Mouse (Mus musculus) natural killer cell, adult 2 months (primary cell): ENCODE data around the gene Zfp661.

Experiments used
- DNase-seq, 2 experiments: peaks; one replicate each; pipeline ENCODE4 v3.0.0; 2022; ENCODE audit warnings: low spot score in 2 of 2

Gene Zfp661

DNA sequence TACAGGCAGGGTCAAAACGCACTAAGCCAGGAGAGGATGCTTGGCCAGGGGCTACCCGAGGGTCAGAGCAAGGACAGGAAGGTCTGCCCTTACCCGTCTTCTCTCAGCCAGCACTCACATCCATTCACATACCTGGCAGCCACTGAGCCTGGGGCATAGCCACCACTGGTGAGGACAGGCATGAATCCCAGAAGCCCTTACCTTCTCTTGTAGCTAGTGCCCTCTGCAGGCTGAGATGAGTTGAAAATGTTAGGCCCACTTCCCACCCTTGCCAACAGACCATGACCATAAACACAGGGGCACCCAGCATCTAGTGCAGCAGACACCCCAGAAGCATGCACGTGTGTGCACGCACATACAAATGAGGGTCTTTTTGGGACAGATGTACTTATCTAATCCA is 35.8 kb downstream of the Zfp661 start:
- DNase-seq: no peak

DNA sequence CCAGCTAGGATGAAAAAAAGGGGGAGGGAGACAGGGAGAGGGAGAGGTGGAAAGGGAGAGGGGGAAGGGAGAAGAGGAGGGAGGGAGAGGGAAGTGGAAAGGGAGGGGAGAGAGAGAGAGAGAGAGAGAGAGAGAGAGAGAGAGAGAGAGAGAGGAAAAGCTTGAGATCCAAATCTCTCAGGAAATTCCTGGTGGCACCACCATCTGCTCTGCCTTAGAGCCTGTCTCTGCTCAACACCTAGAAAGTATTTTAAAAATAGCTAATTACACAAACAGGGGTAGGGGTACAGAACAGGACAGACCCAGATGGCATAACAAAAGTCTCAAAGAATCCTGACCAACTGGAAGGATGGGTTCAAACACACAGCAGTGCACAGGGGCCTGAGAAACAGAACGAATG is 36.4 kb downstream of the Zfp661 start:
- DNase-seq: no peak

DNA sequence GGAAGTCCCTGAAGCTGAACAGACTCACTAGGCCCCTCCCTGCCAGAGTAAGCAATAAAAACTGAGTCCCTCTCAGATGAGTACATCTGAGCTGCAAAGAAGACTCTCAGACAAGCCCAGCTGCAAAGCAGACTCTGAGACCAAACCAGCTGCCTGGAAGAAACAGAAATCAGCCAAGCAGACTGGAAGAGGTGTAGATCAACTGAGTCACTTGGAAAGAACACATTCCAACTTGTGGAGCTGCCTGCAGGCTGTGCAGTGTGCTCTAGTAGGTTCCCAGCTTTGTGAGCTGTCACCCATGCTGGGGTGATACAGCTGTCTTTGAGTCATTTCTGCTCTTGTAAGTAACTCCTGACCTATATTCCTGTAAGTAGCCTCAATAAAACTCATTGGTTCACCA is 37.2 kb downstream of the Zfp661 start:
- no peak for DNase-seq

DNA sequence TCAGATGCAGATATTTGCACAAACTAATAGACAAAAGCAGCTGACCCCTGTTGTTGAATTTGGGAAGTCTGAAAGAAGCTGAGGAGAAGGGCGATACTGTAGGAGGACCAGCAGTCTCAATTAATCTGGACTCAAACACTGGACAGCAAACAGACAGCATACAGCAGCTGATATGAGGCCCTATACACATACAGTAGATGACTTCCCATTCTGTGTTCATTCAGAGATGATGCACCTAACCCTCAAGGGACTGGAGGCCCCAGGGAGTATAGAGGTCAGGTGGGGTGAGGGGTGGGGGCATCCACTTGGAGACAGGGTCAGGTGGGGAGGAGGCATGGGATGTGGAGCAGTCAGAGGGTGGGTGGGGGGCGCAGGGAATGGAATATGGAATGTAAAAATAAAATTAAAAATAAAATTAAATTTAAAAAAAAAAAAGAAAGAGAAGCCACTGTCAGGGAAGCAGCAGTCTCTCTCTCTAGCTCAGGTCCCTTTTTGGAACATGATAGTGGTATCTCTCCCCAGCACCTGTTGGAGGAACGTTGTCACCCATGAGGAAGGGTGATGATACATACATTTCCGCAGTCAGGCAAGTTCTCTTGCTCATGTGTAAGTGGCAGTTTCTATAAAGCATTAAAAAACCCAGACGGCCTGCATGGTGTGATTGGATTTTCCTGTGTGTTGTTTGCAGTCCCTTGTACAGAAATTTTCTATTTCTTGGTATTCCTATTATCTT is 38.4 kb downstream of the Zfp661 start:
- DNase-seq: no peak

DNA sequence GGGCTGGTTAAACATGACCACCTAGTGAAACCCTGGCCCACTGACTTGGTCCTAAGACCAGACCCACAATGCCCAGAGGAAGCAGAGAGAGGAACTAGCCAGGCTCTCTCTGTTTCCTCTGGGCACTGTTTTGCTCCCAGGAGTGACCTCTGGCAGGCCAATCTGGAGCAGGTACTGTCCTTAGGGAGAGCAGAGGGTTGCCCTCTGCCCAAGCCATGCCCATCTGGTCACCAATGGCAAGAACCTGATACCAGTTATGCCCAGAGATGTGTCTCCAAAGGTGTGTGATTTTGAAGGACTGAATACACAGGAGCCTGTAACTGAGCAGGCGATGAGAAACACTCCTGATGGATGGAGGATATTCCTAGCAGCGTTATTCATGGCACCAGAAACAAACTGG is 45.2 kb downstream of the Zfp661 start:
- DNase-seq: no peak

DNA sequence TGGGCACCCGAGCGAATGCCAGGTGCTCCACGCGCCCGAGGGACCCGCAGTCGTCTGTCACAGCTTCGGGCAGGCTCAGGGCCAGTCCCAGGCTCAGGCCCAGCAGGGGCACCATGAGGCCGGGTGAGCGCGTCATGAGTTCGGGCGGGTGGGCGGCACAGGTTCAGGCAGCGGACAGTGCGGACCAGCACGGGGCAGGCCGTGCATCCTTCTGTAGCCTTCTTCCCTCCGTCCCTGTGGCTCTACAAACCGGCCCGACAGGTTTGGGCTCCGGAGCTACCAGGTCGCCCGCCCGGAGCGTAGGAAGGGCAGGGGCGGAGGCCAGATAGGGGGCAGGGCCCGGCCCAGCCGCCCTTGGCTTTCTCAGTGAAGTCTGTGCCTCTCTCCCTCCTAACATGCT is 45.7 kb downstream of the Zfp661 start, which contains the start of gene Prom2:
Prom2 (minus strand) TSS at position 283 of the 400 bp plus-strand sequence.
- DNase-seq: no peak

DNA sequence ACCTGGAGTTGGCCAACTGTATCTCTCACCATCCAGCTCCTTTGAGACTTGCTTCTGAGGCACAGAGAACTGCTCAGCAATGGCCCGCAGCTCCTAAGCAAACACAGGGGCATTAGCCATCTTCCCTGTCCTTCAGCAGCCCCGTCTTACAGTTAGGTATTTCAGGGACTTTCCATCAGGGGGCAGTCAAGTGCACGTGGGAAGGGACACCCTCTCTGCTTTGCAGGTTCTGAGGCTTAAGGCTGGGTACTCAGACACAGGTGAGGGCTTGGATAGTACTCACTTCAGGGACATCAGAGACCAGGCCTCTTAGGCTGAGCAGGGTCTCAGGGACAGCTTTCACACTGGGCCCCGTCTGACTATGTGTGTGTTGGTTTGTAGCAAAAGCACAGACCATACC is 47.4 kb downstream of the Zfp661 start:
- no peak for DNase-seq

DNA sequence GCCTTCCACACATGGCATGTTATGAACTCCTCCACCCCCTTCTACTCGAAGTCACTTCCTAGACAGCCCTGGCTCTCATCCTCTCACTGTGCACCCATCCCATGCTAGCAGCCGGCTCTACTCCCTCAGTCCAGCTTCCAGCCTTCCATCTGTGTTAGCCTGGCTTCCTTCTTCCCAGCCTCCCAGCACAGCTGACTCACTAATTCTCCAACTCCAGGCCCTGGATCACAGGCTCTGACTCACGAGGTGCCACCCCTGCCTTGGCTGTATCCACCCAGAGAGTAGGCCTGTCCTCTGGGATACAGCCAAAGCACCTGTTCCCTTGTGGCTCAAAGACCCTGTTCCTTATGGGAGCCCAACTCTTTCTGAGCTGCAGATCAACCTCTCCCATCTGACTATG is 49.3 kb downstream of the Zfp661 start:
- DNase-seq: no peak

DNA sequence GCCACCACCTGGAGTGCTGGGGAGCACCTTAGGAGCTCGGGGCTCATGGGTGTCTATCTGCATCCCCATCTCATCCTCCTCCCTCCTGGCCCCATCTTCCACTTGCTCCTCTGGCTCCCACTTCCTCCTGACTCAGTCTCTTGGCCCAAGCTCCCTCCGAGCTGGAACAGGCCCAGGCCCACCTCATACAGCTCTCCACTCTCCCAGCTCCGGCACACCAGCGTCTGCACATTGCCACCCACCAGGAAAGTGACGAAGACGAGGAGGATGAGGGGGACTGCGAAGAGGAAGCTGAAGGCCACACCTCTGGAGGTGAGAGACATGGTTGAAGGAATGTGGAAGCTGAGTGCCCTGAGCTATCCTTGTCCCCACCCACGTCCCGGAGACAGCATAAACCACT is 51.5 kb downstream of the Zfp661 start:
- no peak for DNase-seq

DNA sequence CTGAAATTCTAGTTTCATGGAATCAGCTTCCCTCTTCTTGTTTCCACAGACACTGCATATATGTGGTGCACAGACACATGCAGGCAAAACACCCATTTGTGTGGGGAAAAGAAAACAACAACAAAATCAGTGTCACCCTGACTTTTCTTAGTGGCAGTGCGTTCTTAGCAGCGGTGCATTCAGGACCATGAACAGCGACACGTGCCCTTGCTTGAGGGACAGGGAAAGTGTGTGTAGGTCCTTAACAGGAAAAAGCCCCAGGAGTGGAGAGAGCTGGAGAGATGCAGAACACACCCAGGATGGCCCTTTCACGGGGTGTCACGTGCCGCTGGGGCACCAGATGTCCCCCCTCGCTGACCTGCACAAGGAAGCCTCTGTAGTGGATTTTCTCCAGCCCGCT is 54.5 kb downstream of the Zfp661 start:
- no peak for DNase-seq

DNA sequence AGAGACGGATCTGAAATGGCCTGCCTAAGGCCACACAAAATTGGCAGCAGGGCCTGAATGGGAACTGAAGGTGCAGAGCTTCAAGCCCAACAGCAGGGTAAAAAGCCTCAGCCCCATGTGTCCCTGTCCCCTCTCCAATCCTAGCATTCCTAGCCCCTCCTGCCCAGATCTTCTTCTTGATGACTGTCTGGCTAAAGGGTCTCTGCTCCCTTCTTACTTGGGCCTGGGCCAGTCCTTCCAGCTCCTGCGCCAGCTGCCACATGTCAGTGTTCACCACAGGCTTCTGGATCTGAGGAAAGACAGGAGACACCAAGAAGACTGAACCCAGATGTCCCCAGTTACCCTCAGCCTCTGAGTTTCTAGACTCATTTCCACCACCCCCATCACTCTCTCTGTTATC is 55.3 kb downstream of the Zfp661 start:
- no peak for DNase-seq

DNA sequence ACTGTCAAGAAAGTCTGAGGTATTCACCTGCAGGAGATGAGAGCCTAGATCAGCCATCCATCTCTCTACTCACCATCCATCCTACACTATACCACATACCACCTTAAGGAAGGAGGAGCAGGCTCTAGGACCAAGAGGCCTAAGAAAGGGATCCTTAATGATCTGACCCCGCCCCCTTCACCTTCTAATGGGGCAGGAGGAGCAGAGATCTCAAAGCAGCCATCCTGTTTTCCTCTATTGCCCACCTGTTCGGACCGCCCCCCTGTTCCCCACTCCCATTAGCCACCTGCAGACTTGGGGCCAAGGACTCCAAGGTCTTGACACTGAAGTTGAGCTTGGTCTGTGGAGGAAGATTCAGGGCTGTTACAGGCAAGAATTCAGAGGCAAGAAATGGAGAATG is 56.5 kb downstream of the Zfp661 start:
- DNase-seq: no peak

DNA sequence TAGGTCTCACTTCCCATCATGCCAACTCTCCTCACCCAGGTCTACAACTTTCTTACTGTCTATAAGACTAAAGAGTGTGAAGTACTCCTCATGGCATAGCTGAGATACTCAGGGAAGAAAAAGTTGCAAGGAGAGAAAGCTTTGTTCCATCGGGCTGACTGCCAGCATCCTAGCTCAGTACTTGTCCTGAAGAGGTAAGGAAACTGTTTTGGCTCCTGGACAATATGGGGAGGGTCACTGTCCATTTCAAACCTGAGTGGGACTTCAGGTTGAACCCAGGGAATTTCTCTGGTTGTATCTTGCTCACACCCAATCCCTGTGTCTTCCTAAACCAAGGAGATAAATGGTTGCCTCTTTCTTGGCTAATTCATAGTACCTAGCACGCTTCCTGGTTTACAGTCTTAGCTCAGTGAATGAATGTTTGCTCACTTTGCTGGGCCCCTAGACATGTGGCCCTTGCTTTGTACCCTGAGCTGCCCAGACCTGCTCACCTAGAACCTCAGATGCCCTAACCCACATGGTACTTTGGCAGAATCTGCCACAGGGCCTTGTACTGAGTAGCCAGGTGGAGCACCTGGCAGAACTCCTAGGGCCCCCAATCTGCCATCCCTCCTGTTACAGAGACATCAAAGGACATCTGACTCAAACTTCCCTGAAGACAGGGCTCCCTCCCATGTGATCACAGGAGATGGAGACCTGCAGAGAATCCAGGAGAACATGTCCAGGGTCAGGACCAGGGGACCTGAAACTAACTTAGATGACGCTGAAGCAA is 61.7 kb downstream of the Zfp661 start:
- no peak for DNase-seq
